Mouse (Mus musculus): Measurements from ENCODE around the gene Sh2b2.

GRCm38 (mm10) chr5:136266077-136266476, 19.7 kb upstream of the Sh2b2 start:
- no peak for TF ChIP-seq MAX (IDR thresholded peaks at IDR 0.05; ENCODE audit: low read depth)
- TF ChIP-seq MYOD1 (IDR thresholded peaks at IDR 0.05; ENCODE audit: control insufficient read depth in 1 of 3, insufficient read length in 2 of 3, low read depth in 2 of 3), result no peak
- no peak for TF ChIP-seq POLR2A (IDR thresholded peaks at IDR 0.05; ENCODE audit: insufficient read length, low read depth)
- TF ChIP-seq USF1 (IDR thresholded peaks at IDR 0.05; ENCODE audit: low read depth), result no peak
- no peak for TF ChIP-seq E2F4 (IDR thresholded peaks at IDR 0.05; ENCODE audit: insufficient read depth)
- no peak for TF ChIP-seq TCF3 (IDR thresholded peaks at IDR 0.05; ENCODE audit: insufficient read length, low read depth)
- no peak for TF ChIP-seq TCF12 (IDR thresholded peaks at IDR 0.05; ENCODE audit: insufficient read depth, poor library complexity, severe bottlenecking)
- TF ChIP-seq CEBPB (IDR thresholded peaks at IDR 0.05; ENCODE audit: insufficient read depth, poor library complexity, severe bottlenecking), result no peak

Data from myocyte (in vitro differentiated cells).